Mouse (Mus musculus) naive thymus-derived CD4-positive, alpha-beta T cell, adult 2 months (primary cell): ENCODE data around the gene Elmo1.

Source experiments
- DNase-seq: peaks from one replicate; pipeline ENCODE4 v3.0.0-alpha.2; 2011; ENCODE audit warnings: low read depth

The Elmo1 gene

DNA sequence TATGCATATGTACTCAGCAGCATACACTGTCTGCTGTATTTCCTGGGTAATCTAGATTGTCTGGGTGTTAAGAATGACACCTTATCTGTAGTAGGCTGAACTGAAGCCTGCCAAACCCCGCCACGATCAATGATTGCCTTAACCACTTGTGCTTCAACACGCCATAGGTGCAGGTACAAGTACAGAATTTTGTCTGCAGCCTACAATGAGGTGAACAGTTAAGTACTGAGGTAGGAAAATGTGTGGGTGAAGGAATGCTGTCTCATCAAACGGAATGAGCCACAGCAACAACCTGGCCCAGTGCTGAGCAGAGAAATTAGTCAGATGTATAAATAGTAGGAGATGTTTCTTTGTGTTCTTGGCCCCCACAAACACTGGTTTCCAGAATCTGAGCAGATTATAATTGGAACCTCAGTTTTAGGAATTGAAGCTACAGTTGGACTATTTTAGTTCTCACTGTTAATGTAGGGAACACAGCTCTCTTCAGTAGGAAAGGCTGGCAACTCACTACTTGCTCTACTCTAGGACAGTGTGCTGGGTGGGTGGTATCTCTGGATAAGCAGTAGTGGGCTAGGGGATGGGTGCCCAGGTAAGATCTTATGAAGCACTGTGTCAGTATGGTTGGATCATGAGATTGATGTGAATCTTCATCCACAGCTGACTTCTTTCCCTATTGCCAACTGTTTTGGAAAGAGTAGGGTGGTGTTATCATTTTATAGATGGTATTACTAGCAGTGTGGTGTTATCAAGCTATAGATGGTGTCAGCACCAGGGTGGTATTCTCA is 4.7 kb downstream of the Elmo1 start:
- DNase-seq: peak; percentile 58

- no peak for DNase-seq
These were observed 6.7 kb downstream of the Elmo1 start for GRCm38 (mm10) chr13:20097006-20097617.

- peak; percentile 61 for DNase-seq
These were observed 7.7 kb downstream of the Elmo1 start for GRCm38 (mm10) chr13:20097934-20098593.

- peak; percentile 21 for DNase-seq
These were observed 8.2 kb downstream of the Elmo1 start for GRCm38 (mm10) chr13:20098594-20098965.

GRCm38 (mm10) chr13:20099546-20099945 is 9.2 kb downstream of the Elmo1 start:
- no peak for DNase-seq

- DNase-seq: no peak
These were observed 10.0 kb downstream of the Elmo1 start for GRCm38 (mm10) chr13:20100357-20100756.

DNA sequence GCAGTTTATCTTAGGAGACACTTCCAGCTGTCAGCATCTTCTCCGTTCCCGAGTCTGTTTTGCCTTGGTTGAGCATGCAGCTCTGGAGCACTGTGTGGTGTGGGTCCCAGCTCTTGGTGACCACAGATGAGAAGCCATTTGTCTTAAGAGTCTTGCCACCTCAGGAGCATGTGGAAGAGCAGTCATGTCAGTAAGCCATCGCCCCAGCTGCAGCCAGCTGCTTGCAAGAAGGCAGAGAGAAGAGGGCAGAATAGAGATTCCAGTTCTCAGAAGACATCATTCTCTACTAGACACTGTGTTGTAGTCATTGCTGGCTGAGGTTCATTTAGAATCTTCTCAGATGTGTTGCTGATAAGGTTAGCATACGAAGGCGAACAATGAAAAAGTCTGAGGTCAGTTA is 11.3 kb downstream of the Elmo1 start:
- DNase-seq: no peak

DNA sequence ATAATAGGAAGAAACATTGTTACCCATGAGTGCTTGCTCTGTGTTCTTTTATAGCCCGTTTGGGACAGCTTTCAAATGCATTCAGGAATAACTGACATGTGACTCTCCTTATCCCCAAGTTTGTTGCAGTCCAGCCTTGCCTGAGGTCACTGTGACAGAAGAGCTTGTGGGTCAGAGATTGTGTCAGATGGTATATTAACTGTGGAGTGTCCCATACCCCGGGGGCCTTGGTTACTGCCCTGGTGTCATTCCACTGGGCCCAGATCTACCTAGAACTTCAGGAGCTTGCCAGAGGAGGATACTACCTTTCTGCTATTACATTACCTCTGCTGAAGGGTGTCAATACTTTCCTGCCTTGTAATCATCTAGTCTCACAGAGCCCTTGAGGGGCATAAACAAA is 14.4 kb downstream of the Elmo1 start:
- no peak for DNase-seq

- DNase-seq: no peak
These were observed 15.6 kb downstream of the Elmo1 start for GRCm38 (mm10) chr13:20105996-20106395.

- no peak for DNase-seq
These were observed 17.6 kb downstream of the Elmo1 start for GRCm38 (mm10) chr13:20107953-20108498.

DNA sequence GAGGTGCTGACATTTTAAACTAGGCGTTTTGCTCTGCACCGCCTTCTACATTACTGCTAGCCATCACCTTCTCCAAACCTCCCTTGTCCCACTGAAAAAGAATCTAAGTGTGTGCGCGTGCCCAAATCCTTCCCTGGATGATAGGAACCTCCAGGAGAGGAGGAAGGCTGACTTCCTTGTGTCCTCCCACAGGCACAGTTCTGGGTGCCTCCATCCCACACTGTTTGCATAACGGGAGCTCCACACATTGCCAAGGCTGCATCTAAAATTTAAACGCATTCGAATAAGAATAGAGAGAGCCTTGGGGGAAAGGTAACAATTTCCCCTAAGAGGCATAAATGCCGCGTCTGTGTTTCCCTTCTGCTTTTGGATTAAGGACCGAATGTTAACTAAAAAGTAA is 18.6 kb downstream of the Elmo1 start:
- no peak for DNase-seq

GRCm38 (mm10) chr13:20109446-20109845 is 19.1 kb downstream of the Elmo1 start:
- DNase-seq: no peak

GRCm38 (mm10) chr13:20109987-20110680 is 19.7 kb downstream of the Elmo1 start:
- DNase-seq: no peak

DNA sequence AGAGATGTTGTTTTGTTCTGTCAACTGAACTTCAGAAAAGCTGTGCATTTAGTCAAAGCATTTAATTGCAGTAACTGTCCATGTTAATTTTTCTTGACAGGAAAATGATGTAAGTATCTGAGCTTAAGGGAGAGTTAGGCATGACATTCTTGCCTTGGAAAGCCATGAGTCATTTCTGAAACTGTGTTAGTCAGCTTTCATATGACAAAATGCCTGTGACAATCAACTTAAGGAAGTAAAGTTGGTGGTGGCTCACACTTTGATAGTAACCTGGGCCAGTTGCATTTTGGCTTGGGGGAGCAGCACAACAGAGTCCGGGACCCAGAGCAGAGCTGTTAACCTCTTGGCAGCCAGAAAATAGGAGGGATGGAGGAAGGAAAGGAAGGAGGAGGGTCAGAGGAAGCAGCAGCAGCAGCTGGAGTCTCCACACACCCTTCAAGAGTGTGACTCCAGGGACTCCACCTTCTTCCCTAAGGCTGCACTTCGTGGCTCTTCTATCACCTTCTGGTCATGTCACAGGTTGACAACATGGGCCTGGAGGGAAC is 20.9 kb downstream of the Elmo1 start:
- DNase-seq: no peak

DNA sequence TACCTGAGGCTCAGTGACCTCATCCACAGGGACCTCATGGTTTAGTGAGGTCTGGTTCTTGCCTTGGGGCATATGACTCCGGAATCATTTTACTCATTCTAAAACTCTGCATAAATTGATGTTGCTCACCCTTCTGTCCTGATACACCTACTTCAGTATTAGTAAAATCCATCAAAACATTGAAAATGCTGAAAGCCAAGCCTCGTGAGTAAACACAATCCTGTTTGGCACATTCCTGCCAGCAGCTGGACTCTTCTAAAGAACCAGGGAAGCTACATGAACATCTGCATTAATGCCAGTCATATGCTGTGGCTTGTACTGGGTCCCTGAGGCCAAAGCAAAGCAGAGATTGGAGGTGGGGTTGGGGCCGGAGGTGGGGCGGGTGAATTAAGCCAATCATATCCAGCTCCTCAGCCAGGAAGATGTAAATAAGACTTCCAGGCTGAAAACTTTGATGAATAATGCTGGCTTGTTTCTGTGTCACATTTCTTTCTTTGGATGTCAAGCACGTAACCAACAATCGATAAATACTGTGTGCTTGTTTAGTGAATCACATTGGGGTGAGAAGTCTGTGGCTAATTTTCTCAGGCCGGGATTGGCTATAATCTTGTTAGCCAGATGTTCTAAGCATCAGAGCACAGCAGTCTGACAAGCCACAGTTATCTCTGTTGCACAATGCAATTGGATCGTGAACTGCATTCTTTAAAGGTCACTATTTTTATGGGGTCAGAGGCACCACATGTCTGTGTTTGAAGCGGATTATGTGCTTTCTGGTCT is 24.9 kb downstream of the Elmo1 start:
- DNase-seq: no peak

DNA sequence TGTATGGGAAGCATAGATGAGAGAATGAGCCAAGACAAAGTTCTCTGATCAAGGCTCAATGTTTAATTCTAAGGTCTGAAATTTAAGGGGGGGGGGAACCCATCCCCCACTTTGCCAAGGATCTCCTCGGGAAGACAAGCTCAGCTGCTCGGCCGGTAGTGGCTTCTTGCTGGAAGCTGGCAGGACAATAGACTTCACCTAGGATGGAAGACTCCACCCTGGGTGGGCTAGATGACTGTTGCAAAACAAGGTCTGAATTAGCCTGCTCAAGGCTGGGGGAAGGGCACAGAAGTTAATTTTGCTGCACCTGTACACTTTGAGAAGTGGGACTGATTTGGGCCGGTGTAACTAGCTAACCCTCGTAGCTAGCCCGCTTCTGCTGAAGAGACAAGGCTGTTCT is 25.6 kb downstream of the Elmo1 start:
- no peak for DNase-seq

GRCm38 (mm10) chr13:20116868-20117510 is 26.6 kb downstream of the Elmo1 start:
- DNase-seq: no peak

GRCm38 (mm10) chr13:20117691-20118090 is 27.3 kb downstream of the Elmo1 start:
- DNase-seq: no peak

DNA sequence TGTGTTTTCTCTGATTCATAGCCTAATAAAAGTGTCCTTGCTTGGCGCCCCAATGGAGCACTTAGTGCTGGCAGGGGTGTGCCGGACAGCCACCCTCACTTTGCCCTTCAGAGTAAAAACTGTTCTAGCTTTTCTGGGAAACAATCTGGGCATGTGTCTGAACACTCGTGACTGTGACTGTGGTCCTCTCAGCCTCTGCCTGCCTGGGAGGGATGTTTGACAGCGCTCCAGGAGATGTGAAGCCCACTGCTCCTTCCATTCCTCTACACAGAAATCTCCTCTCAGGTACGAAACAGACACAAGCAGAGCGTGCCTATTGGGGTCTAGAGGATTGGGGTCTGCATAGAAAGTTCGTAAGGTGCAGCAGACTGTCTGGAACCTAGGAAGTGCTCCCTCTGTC is 28.5 kb downstream of the Elmo1 start:
- DNase-seq: no peak

- peak; percentile 63 for DNase-seq
These were observed 30.3 kb downstream of the Elmo1 start for GRCm38 (mm10) chr13:20120723-20121122.
